Mouse (Mus musculus) bone marrow macrophage, adult 2 months (primary cell): ENCODE measurements at regions not wholly inside any gene's neighbourhood (a gene's known extent, or its start where the extent isn't known, plus 50 kb on each side); places are given as distances from the start of the nearest gene placed in this dataset.

Experiments used
- CTCF ChIP-seq: IDR thresholded peaks from 2 replicates; pipeline ENCODE4 v1.5.1; 2012; ENCODE audit warnings: low read depth, mild to moderate bottlenecking, low read length, moderate library complexity
- POLR2A ChIP-seq: IDR thresholded peaks from 2 replicates; pipeline ENCODE4 v1.6.1; 2012; ENCODE audit warnings: mild to moderate bottlenecking, low read depth, low read length, borderline replicate concordance

- TF ChIP-seq POLR2A (no peak), CTCF (no peak)
Observed at GRCm38 (mm10) chr9:47424191-47424590, 105.8 kb upstream of the Cadm1 start.
